Mouse (Mus musculus) induced T-regulatory cell, adult 2 months (primary cell): ENCODE results near the gene Olfr523.
"Not testable (repeated sequence)": the region's sequence is repeated elsewhere in the genome, so short reads cannot be mapped to it uniquely, and the experiment has no call there.

Source experiments
- DNase-seq: peaks from one replicate; pipeline ENCODE4 v3.0.0-alpha.2; 2012; ENCODE audit warnings: low read depth

The Olfr523 gene

DNA sequence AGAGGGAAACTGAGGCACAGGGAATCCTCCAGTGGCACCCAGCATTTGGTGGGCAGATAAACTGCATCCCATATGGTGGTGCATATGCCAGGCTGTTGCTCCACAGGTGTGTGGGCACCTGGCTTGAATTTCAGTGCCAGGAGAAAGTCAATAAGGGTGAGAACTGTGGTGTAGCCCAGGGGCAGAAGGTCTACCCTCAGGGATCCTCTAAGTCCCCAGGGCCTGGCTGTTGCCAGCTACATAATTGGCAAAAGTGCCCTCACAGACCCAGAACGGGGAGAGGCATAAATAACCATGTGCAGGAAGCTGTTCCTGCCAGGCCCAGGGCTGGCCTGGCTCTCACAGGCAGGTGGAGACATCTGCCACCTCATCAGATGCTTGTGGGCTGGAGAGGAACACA lies at the start of gene Olfr523:
Gene Olfr523 (plus strand): TSS at position 282 of the 400 bp plus-strand sequence.
- no peak for DNase-seq

- DNase-seq: no peak
Measured at GRCm38 (mm10) chr7:140124382-140124781, 48.6 kb upstream of the Olfr523 start.

DNA sequence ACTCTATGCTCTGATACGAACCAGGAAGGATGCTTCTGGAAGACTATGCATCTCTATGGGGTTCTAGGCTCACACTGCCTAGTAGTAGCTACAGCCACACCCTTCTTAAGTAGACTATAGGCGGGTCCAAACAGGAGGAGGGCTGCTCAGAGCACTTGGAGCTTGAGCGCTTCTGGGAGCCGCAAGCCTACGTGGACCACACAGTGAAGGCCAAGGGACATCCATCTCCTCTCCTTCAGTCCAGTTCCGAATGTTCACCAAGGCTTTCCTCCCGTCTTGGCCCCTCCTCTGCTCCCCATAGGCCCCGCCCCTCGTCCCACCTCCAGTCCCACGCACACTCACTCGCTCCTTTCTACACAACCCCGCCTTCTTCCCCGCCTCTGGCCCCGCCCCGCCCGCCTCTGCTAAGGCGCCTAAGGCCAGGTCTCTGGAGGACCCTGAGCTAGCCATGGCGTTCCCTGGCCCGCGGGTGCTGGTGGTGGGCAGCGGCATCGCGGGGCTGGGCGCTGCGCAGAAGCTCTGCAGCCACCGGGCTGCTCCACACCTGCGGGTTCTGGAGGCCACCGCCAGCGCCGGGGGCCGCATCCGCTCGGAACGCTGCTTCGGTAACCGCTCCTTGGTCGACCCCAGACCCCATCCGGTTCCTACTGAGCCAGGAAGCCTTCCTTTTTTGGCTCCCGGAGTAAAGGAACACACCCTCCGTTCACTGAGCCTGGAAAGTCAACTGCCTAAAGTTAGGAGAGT lies 47.6 kb upstream of the Olfr523 start:
- peak; percentile 93 for DNase-seq

DNA sequence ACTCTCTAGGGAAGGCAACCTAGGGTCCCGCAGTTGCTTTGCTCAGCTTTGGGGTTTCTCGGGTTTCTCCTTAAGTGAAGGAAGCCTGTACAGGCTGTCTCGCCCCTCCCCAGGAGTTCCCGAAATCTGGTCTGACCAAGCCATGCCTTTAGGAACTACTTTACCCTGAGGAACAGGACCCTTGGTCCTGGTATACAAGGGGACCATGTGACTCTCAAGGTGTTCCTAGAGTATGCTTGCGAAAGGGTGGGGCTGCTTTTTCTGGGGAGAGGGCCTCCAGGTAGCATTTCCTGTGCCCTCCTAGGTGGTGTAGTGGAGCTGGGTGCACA lies 47.0 kb upstream of the Olfr523 start:
- DNase-seq: no peak

DNA sequence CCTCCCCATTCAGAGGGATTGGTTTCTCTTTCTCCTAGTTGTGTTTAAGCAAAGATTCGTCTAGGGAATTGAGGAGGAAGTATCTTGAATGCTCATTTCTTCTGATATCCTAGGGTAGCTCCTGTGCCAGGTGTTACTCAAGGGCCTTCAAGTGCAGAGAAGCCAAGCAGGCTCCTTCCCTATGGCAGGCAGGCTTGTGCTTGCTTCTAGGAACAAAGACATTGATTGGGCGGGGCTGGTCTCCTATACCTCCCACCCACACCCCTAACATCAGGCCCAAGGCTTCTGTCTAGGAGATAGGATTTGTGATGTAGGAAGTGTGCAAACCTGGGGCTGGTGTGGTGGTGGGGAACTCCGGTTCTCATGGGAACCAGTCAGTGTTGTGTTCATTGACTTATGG lies 46.1 kb upstream of the Olfr523 start:
- no peak for DNase-seq

DNA sequence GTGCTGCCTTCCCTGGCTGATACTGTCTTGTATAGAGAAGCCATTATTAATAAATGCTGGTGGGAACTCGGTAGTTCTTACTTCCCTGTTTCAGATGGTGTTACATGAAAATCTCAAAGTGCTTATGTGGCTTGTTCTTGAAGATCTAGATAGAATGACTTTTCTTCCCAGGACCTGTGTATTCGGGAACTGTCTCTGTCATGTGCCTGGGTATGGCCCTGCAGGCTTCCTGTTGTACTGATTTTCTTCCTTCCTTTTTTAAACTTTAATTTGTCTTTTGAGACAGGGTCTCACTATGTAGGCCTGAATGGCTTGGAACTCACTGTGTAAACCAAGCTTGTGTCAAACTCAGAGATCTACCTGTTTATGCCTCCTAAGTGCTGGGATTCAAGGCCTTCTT lies 45.1 kb upstream of the Olfr523 start:
- no peak for DNase-seq

DNA sequence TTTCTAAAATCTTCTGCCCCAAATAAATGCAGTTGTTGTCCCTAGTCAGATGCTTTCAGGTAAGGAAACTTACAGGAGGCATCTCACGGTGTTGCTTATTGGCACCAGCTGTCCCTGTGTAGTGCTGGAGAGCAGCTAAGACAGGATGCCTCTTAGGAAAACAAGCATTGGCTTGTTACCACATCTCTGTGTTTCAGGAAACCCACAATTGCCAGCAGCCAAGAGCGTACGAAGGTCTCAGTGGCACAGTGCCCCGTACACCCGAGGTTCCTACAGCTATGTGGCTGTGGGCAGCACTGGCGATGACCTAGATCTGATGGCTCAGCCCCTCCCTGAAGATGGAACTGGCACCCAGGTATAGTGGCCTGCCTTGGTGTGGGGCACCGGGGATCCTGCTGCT lies 40.8 kb upstream of the Olfr523 start:
- DNase-seq: not testable (repeated sequence)

DNA sequence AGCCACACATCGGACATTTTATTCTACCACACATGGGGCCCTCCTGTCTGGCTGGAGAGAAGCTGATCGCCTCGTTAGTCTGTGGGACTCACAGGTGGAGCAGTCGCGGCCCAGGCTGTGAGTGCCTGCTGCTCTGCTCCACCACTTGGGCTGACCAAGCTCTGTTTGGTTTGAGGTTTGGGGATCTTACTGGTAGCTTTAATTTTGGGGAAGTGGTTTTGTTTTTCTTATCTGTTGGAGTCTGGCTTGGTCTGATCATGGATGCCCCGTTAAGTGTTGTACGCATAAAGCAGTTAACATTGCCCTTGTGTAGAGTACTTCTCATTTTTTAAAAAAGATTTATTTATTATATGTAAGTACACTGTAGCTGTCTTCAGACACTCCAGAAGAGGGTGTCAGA lies 39.0 kb upstream of the Olfr523 start:
- not testable (repeated sequence) for DNase-seq

DNA sequence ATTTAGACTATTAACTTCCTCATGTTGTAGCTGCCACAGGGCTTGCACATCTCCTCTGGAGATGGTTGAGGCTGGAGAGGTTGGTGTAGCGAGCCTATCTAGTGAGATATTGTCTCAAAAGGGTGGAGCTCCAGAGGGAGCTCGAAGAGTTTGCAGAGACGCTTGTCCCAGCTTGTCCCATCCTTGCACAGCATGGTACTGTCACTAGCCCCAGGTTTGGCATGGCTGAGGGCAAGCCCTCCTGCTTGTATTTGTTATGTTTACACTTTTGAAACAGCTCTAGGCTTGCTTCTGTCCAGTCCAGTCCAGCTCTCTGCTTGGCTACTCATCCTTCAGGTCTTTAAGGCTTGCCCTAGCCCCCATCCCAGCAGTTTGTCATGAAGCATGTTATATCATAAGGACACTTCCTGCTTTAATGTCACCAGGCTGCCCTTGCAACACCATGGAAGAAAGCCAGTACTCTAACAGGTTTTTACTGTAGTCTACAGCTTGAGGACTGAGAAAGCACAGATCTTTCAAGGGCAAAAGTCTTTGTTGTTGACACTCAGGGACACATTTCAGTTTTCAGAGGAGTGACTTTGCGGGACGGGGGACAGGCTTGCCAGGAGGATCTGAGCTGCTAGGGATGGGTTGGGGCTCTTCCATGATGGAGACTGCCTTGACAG lies 37.8 kb upstream of the Olfr523 start:
- DNase-seq: no peak

GRCm38 (mm10) chr7:140137135-140138020 lies 35.6 kb upstream of the Olfr523 start, which contains the start of gene Mtg1:
Gene Mtg1 (plus strand): TSS chr7:140137564.
- DNase-seq: peak; percentile 96

GRCm38 (mm10) chr7:140138021-140138310 lies 35.1 kb upstream of the Olfr523 start:
- no peak for DNase-seq

GRCm38 (mm10) chr7:140141350-140141749 lies 31.7 kb upstream of the Olfr523 start:
- DNase-seq: peak; percentile 83

DNA sequence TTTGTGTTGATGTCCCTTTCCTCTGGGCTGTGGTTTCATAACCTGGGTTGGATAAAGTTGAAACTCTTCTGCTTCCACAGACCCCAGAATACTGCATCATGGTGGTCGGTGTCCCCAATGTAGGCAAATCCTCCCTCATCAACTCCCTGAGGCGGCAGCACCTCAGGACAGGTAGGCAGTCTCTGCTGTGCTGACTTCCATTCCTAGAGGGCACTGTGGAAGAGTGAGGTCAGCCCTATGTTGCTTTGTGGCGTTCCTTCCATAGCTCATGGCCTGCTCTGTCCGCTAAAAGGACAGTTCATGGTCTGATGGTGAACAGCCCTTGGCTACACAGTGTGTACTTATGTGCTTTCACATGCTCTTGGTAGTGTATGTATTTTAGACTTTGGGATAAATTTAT lies 28.5 kb upstream of the Olfr523 start:
- no peak for DNase-seq

GRCm38 (mm10) chr7:140153383-140153782 lies 19.6 kb upstream of the Olfr523 start:
- DNase-seq: no peak

DNA sequence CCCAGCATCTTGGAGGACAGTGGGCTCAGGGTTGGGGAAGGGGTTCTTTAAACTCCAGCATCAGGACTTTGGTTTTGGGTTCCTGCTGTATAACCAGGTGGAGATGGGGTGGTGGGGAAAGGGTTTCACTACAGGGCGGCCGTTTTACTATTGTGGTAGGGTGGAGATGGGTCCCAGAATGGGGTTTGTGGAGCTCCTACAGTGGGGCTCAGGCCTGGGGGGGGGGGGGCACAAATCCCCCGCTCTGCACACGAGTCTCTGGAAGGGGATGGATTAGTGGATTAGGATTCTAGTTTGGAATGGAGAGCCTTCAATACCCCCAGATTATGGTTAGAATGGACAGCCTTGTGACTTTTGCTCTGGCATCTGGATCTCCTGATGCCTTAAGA lies 19.2 kb upstream of the Olfr523 start:
- no peak for DNase-seq

DNA sequence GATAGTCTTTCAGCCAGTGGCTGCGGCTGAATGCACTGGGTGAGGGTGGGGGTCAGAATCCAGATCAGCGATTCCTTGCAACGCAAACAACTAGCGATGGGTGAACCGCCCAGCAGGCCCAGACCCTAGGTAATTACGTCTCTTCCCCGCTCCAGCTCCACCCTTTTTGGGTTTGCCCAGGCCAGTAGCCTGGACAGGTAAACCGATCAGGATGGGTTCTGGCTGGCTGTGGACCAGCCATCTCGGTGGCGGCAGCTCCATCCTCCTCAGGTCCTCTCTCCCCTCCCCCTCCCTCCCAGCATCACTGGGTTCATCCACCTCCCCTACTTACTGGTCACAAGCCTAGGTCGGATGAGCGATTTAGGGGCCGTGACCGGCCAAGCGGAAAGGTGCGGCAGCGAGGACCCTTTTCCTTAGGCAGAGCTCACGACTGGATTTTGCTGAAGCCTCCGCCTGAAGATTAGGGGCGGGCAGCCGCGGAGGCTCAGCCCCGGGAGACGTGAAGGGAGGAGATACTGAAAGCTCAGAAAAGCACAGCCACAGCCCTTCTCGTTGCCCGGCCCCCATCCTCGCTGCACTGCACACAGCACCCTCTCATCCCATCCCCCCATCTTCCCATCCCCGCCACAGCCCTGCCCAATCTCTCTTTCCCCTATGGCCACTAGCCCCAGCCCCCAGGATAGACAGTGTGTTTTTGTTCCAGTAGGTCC lies 18.6 kb upstream of the Olfr523 start, which contains the start of gene Sprn:
Gene Sprn (minus strand): TSS at position 660 of the 710 bp plus-strand sequence.
- no peak for DNase-seq

GRCm38 (mm10) chr7:140160363-140160762 lies 12.7 kb upstream of the Olfr523 start:
- no peak for DNase-seq

GRCm38 (mm10) chr7:140164664-140165063 lies 8.4 kb upstream of the Olfr523 start, which contains the start of gene Olfr522:
Gene Olfr522 (minus strand): TSS chr7:140164764.
- no peak for DNase-seq

DNA sequence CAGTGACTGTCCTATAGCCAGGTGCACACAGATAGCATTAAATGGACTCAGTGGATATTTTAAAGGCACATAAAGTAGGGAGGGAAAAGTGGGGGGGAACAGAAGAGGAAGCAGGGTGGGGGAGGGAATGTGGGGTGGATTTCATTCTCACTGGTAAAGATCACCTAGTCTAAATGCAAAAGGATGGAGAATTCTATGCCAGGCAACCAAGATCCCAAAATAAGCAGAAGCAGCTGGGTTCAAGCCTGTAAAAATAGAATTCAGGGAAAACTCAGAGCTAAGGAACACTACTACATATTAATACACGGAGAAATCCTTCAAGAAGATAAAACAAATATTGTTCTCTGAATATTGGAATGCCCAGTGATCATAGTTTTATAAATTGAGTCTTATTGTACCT lies 5.1 kb upstream of the Olfr523 start:
- no peak for DNase-seq

DNA sequence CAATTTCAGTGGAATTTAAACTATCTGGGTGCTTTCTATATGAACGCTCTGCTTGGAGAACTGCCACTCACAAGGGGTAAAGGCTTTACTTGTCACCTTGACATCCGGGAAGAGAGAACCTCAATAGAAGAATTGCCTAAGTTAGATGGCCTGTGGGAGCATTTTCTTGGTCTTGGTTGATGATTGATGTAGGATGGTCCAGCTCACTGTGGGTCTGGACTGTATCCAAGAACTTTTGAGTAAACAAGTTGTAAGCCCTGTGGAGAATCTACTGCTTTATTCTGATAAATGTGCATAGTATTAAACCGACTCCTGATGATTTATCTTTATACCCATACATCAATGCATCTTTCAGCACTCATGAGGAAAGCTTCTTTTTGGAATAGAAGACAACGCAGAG lies 3.6 kb upstream of the Olfr523 start:
- no peak for DNase-seq

DNA sequence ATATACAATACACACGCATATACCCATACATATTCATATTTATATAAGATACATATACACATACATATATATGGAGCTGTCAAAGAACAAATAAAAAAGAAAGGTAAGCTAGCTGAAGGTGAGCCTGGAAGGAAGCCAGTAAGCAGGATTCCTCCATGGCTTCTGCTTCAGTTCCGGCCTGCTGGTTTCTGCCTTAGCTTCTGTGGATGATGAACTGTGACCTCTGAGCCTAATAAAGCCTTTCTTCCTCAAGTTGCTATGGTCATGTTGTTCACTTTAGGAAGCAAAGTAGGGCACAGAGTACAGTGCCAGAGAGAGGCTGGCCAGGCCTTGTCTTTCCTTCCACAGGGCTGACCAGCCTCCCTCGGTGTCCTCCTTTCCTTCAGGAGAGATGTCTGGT lies 2.2 kb upstream of the Olfr523 start:
- DNase-seq: no peak

DNA sequence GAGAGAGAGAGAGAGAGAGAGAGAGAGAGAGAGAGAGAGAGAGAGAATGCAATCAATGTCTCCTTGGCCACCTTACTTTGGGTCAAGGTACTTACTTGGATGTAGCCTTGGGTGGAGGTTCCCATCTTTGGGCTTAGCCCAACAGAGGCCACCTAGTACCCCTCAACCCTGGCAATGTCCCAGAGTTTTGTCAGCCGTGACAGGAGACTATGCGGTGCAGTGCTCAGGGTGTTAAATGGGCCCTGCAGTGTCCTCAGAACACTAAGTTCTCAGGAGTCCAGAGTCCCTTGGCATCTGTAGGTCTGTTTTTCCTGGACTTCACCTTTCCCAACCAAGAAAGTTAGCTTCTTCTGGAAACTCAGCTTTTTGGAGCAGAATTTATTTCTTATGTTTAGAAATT lies 6.2 kb downstream of the Olfr523 start:
- no peak for DNase-seq
